Comparison of ENCODE assay signal across 8 mouse cellular contexts in the genomic region with DNA sequence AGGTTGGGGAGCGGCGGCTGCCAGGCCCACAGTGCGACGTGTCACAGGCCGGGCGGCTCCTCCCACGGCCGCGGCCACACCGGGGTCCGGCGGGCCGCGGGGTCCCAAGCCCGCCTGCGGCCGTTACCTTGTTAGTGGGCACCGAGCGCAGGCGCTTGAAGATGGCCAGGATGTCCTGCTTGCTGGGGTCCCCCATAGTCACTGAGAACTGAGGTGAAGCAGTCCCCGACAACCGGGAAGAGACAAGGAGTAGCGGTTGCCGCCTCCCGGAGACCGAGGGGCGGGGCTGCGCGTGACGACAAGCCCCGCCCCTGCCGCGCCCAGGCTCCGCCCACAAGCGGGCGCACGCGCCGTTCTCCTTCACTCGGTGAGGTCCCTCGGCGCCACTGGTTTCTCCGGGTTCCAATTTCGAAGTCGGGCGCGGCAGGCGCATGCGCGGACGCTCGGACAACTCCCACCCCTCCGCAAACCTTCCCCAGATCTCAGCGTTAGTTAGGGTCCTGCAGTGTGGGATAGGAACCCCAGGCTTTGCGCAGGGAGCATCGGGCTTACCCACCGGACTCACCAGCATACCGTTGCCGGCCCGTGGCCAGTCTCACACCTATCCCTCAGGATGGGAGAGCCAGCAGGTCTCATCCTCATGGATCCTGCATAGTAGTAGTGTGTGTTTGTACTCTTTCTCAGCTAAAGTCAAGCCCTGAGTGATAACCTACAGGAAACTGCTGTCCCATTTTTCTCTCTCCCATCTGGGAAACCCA. TPM values are rescaled to one million over a fixed set of nuclear protein-coding genes. Genes with fewer than 3 reads are reported as not detected.
DNase-seq lines count a peak whose midpoint lies in the region; ATAC-seq lines count a peak whose summit lies in the region.

Gene Arfgap3, minus strand, starts transcription at position 294 of the 758 bp plus-strand sequence.

- H3K27ac ChIP-seq in hindbrain, embryonic 13.5 days: peak within 1 kb of the TSS; percentile 79

- peak within 1 kb of the TSS; percentile 93 for H3K9ac ChIP-seq in hindbrain, embryonic 13.5 days

- WGBS in hindbrain, embryonic 13.5 days: under 1% methylated on average over 59 of the region's 60 CpGs

- H3K27me3 ChIP-seq in hindbrain, embryonic 13.5 days: no peaks in the 10 kb centered on the region

- H3K4me3 ChIP-seq in hindbrain, embryonic 13.5 days: peak within 1 kb of the TSS; percentile 84

- DNase-seq in NIH3T3 (ENCODE audit: low read depth): peak; percentile 96
- peak; percentile 97 to 98 for DNase-seq in cerebellum, postnatal 10 days
- DNase-seq in frontal cortex, postnatal 14 days (ENCODE audit: low spot score in 2 of 2): peak; percentile 83 to 93
- DNase-seq in layer of hippocampus, postnatal 25 days (ENCODE audit: extremely low spot score in 1 of 2, low spot score in 1 of 2): peak; percentile 93
- DNase-seq in lung, postnatal 25 days (ENCODE audit: low spot score): peak; percentile 91
- DNase-seq in retina, embryonic 14.5 days (ENCODE audit: low spot score): peak; percentile 96
- DNase-seq in thymus, postnatal 4 days: peak; percentile 98

- H3K9me3 ChIP-seq in hindbrain, embryonic 13.5 days: no peaks in the 10 kb centered on the region

- H3K4me1 ChIP-seq in hindbrain, embryonic 13.5 days (replicated peaks): peaks cover 21% of the 10 kb centered on the region

- H3K36me3 ChIP-seq in hindbrain, embryonic 13.5 days: peaks cover 7% of the 10 kb centered on the region

- H3K4me2 ChIP-seq in hindbrain, embryonic 13.5 days: peak within 1 kb of the TSS; percentile 94

- peak; percentile 92 for ATAC-seq in hindbrain, embryonic 13.5 days (ENCODE audit: low FRiP score)

RNA-seq across cellular contexts. Expression of gene Arfgap3, which starts in this region (rescaled TPM):
- polyA plus RNA-seq in hindbrain, embryonic 13.5 days (2015; fragmentation: Nextera tagmentation; extraction: Ambion mirVana): 43.8 and 46.7 TPM in 2 replicates
- total RNA-seq in layer of hippocampus, postnatal 25 days (2021): 10 to 100 TPM; 18.0 to 18.3 TPM

Comparison
In these comparisons a context has a peak if more than half of its experiments do, and no peak if none do; other contexts are left out.
1. Peak in every context shown above with its lines: DNase-seq, ATAC-seq, H3K4me3 ChIP-seq and H3K27ac ChIP-seq.